Mouse (Mus musculus): ENCODE measurements around the gene Lsm10. TPM values are rescaled to one million over a fixed set of nuclear protein-coding genes. Genes with fewer than 3 reads are reported as not detected.

Lsm10 gene
- total and polyA plus RNA-seq, 2 experiments from 2014 or later, result 27.0 to 47.7 TPM

DNA sequence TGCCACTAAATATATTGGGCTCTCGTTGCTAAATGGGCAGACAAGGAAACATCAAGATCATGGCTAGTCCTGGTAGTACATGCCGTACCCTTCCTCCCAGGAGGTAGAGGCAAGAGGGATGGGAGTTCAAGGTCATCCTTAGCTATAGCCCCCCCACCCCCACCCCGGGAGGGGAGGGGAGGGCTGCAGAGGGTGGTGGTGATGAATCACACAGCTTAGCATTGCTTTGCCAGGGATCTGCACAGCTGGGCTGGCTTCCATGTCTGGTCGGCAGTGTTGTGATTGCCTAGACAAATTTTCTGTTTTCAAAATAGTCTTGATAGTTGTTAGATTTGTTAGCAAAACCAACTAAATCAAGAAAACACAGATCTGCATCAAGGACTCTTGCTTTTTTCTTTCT, 17.2 kb upstream of the Lsm10 start:
- 91% methylated on average over 4 of the region's 4 CpGs for WGBS

DNA sequence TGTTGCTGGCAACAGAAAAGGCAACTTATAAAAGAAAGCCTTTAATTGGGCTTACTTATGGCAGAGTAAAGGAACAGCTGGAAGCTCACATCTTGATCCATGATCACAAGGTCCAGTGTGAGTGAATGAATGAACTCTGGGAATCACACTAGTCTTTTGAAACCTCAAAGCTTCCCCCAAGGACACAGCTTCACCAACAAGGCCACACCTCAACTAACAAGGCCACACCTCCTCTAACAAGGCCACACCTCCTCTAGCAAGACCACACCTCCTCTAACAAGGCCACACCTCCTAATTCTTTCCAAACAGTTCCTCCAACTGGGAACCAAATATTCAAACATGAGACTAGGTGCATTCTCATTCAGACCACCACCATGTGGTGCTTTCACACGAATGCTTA, 14.8 kb upstream of the Lsm10 start:
- no peak overlapping the region for H3K9ac ChIP-seq (replicated peaks; ENCODE audit: low read length, poor library complexity, severe bottlenecking)
- no peaks in the 10 kb centered on the region for H3K27me3 ChIP-seq (ENCODE audit: insufficient read depth, low read length)
- DNase-seq (ENCODE audit: low spot score) (no peak), ATAC-seq (ENCODE audit: low FRiP score) (no peak)
- H3K4me2 ChIP-seq (ENCODE audit: low read depth, low read length, poor library complexity, severe bottlenecking), result no peak overlapping the region
- H3K4me1 ChIP-seq (ENCODE audit: insufficient read depth, low read length), result no peaks in the 10 kb centered on the region
- no peak overlapping the region for H3K4me3 ChIP-seq (ENCODE audit: low read depth, low read length)
- peaks cover 20% of the 10 kb centered on the region for H3K36me3 ChIP-seq (ENCODE audit: insufficient read depth, low read length)
- no peak overlapping the region for H3K27ac ChIP-seq (ENCODE audit: low read depth, low read length)
- no peaks in the 10 kb centered on the region for H3K9me3 ChIP-seq (ENCODE audit: low read length)
- 94% methylated on average over 1 of the region's 1 CpGs for WGBS
- no peak for TF ChIP-seq CTCF (IDR thresholded peaks at IDR 0.05)

More for the DNA sequence above, 17.2 kb upstream of the Lsm10 start:
- H3K27ac ChIP-seq (ENCODE audit: low read depth, low read length), result no peak overlapping the region
- DNase-seq (ENCODE audit: low spot score) (no peak), ATAC-seq (ENCODE audit: low FRiP score) (no peak)
- H3K4me1 ChIP-seq (ENCODE audit: insufficient read depth, low read length), result no peaks in the 10 kb centered on the region
- no peak for TF ChIP-seq CTCF (IDR thresholded peaks at IDR 0.05)
- H3K36me3 ChIP-seq (ENCODE audit: insufficient read depth, low read length), result peaks cover 25% of the 10 kb centered on the region
- H3K9me3 ChIP-seq (ENCODE audit: low read length), result no peaks in the 10 kb centered on the region
- no peaks in the 10 kb centered on the region for H3K27me3 ChIP-seq (ENCODE audit: insufficient read depth, low read length)
- H3K9ac ChIP-seq (replicated peaks; ENCODE audit: low read length, poor library complexity, severe bottlenecking), result no peak overlapping the region
- no peak overlapping the region for H3K4me3 ChIP-seq (ENCODE audit: low read depth, low read length)
- H3K4me2 ChIP-seq (ENCODE audit: low read depth, low read length, poor library complexity, severe bottlenecking), result no peak overlapping the region

DNA sequence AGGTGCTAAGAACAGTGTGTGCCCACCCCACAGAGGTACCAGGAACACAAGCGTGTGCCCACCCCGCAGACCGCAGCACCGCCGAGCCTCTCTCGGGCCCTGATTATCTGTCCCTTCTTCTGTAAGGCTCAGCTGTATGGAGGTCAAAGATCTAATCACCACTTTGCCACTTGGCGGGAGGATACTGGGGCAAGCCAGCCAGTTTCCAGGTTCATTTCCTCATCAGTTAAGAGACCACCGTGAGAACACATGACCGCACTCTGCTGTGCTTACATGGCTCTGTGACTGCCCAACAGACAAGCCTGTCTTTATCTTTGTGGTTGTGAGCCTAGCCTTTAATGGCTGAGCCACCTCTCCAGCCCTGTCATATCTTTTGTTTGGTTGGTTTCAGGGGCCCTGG, 13.4 kb upstream of the Lsm10 start:
- Histone ChIP-seq H3K9me3 (ENCODE audit: low read length) (no peaks in the 10 kb centered on the region), H3K4me1 (ENCODE audit: insufficient read depth, low read length) (no peaks in the 10 kb centered on the region), H3K27me3 (ENCODE audit: insufficient read depth, low read length) (no peaks in the 10 kb centered on the region), H3K27ac (ENCODE audit: low read depth, low read length) (no peak overlapping the region), H3K4me3 (ENCODE audit: low read depth, low read length) (no peak overlapping the region), H3K36me3 (ENCODE audit: insufficient read depth, low read length) (peaks cover 26% of the 10 kb centered on the region), H3K9ac (replicated peaks; ENCODE audit: low read length, poor library complexity, severe bottlenecking) (no peak overlapping the region), H3K4me2 (ENCODE audit: low read depth, low read length, poor library complexity, severe bottlenecking) (no peak overlapping the region)
- 96% methylated on average over 9 of the region's 9 CpGs for WGBS
- DNase-seq (ENCODE audit: low spot score) (no peak), ATAC-seq (ENCODE audit: low FRiP score) (no peak)
- TF ChIP-seq CTCF (IDR thresholded peaks at IDR 0.05), result no peak

DNA sequence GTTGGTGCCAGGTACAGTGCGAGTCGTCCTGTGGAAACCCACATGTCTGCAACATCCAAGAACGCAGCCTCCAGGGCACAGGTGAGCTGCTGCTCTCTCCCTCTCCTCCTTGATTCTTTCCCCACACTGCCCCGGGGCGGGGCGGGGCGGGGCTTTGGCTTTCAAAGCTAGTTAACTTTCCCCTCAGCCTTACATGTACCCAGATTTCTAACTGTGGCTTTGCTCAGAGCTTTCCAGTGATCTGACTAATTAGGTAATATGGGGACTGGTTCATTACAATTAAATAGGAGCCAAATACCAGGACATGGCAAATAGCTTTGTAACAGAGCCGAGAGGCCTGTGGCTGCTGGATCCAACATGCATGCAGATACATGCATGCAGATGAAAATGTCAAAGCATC, 12.0 kb upstream of the Lsm10 start:
- no peak for ATAC-seq (ENCODE audit: low FRiP score)
- Histone ChIP-seq H3K4me3 (ENCODE audit: low read depth, low read length) (no peak overlapping the region), H3K36me3 (ENCODE audit: insufficient read depth, low read length) (peaks cover 31% of the 10 kb centered on the region), H3K9me3 (ENCODE audit: low read length) (no peaks in the 10 kb centered on the region), H3K4me2 (ENCODE audit: low read depth, low read length, poor library complexity, severe bottlenecking) (no peak overlapping the region), H3K4me1 (ENCODE audit: insufficient read depth, low read length) (no peaks in the 10 kb centered on the region), H3K27me3 (ENCODE audit: insufficient read depth, low read length) (no peaks in the 10 kb centered on the region), H3K9ac (replicated peaks; ENCODE audit: low read length, poor library complexity, severe bottlenecking) (no peak overlapping the region), H3K27ac (ENCODE audit: low read depth, low read length) (no peak overlapping the region)
- TF ChIP-seq CTCF (IDR thresholded peaks at IDR 0.05), result no peak
- WGBS, result 78% methylated on average over 8 of the region's 8 CpGs
- DNase-seq (ENCODE audit: low spot score), result no peak

DNA sequence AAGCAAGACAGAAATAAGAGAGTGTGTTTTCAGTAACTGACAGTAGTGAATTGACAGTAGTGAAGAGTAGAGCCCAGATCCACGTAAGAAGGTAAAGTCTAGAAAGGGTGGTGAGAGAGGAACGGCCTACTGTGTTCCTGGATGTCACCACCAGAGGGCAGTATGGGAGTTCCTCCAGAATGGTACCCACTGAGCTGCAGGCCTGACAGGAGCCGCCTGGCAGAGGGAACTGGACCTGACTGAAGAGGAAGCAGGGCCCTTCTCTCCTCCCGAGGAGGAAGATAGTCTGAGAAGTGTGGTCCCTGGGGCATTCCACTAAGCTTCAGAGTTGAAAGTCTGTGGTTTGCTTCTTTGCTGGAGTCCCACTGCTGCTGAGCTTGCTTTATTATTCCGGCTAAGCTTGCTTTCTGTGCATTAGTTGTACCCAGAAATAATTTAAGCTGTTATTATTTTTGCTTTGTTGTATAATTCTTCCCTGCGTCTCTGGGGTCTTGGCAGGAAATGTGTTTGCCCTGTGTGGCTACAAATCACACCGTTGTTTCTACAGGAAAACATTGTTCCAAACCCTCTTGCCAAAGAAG, 10.3 kb upstream of the Lsm10 start:
- H3K4me1 ChIP-seq (ENCODE audit: insufficient read depth, low read length), result no peaks in the 10 kb centered on the region
- peaks cover 34% of the 10 kb centered on the region for H3K36me3 ChIP-seq (ENCODE audit: insufficient read depth, low read length)
- H3K9ac ChIP-seq (replicated peaks; ENCODE audit: low read length, poor library complexity, severe bottlenecking), result no peak overlapping the region
- no peaks in the 10 kb centered on the region for H3K9me3 ChIP-seq (ENCODE audit: low read length)
- ATAC-seq (ENCODE audit: low FRiP score) (peak; percentile 74), DNase-seq (ENCODE audit: low spot score) (peak; percentile 91)
- no peaks in the 10 kb centered on the region for H3K27me3 ChIP-seq (ENCODE audit: insufficient read depth, low read length)
- no peak overlapping the region for H3K4me2 ChIP-seq (ENCODE audit: low read depth, low read length, poor library complexity, severe bottlenecking)
- H3K4me3 ChIP-seq (ENCODE audit: low read depth, low read length), result no peak overlapping the region
- TF ChIP-seq CTCF (IDR thresholded peaks at IDR 0.05), result peak; percentile 89
- no peak overlapping the region for H3K27ac ChIP-seq (ENCODE audit: low read depth, low read length)
- 26% methylated on average over 7 of the region's 7 CpGs for WGBS

DNA sequence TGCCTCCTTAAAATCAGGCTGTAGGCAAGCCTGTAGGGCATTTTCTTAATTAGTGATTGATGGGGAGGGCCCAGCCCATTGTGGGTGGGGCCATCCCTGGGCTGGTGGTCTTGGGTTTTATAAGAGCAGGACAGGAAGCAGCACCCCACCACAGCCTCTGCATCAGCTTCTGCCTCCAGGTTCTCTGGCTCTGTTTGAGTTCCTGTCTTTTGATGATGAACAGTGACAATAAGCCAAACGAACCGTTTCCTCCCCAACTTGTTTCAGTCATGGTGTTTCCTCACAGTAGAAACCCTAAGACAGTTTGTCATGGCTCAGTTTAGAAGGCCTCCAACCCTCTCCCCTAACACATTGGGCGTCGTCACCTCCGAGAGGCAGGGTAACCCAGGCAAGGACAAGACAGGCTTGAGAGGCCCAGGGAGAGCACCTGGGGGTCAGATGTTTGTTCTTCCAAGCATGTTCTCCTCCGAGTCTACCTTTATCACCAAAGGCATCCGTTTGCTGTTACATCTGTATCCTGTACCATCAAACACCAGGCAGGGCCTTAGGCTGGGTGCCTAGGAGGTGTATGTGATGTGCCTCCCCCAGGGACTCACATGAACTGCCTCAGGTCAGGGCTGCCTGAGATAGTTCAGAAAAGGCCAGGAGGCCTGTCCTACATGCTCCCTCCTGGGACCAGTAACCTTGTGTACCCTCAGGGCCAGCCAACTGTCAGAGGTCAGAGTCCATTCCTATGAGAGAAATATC, 6.1 kb upstream of the Lsm10 start:
- WGBS, result 83% methylated on average over 7 of the region's 7 CpGs
- ATAC-seq (ENCODE audit: low FRiP score), result no peak

More for the DNA sequence above, 6.1 kb upstream of the Lsm10 start:
- TF ChIP-seq CTCF (IDR thresholded peaks at IDR 0.05), result no peak
- no peaks in the 10 kb centered on the region for H3K9me3 ChIP-seq (ENCODE audit: low read length)
- no peak overlapping the region for H3K9ac ChIP-seq (replicated peaks; ENCODE audit: low read length, poor library complexity, severe bottlenecking)
- peaks cover 14% of the 10 kb centered on the region for H3K36me3 ChIP-seq (ENCODE audit: insufficient read depth, low read length)
- no peak overlapping the region for H3K4me2 ChIP-seq (ENCODE audit: low read depth, low read length, poor library complexity, severe bottlenecking)
- no peaks in the 10 kb centered on the region for H3K27me3 ChIP-seq (ENCODE audit: insufficient read depth, low read length)
- no peaks in the 10 kb centered on the region for H3K4me1 ChIP-seq (ENCODE audit: insufficient read depth, low read length)
- H3K4me3 ChIP-seq (ENCODE audit: low read depth, low read length), result no peak overlapping the region
- H3K27ac ChIP-seq (ENCODE audit: low read depth, low read length), result no peak overlapping the region
- no peak for DNase-seq (ENCODE audit: low spot score)

All from midbrain, postnatal 0 days (tissue).